Mouse (Mus musculus) hindbrain, embryonic 10.5 days (tissue): ENCODE data around the gene Dock8. TPM values are rescaled to one million over a fixed set of nuclear protein-coding genes. Genes with fewer than 3 reads are reported as not detected.

ENCODE experiments used
- DNase-seq: peaks from one replicate; pipeline ENCODE4 v3.0.0-alpha.2; 2017; ENCODE audit warnings: low spot score
- H3K27ac ChIP-seq: fragments of 300-500 bp; sonication (generic); 2 replicates; pipeline ENCODE4 v1.5.1; 2016; ENCODE audit warnings: mild to moderate bottlenecking, moderate library complexity
- H3K27me3 ChIP-seq: fragments of 300-500 bp; sonication (generic); 2 replicates; pipeline ENCODE4 v1.6.1; 2016; ENCODE audit warnings: mild to moderate bottlenecking; ENCODE audit not compliant: poor library complexity, insufficient read depth, severe bottlenecking
- H3K36me3 ChIP-seq: fragments of 300-500 bp; sonication (generic); 2 replicates; pipeline ENCODE4 v1.6.1; 2016; ENCODE audit warnings: mild to moderate bottlenecking, moderate library complexity
- H3K4me1 ChIP-seq: fragments of 300-500 bp; sonication (generic); replicated peaks from 2 replicates; pipeline ENCODE4 v1.6.1; 2016; ENCODE audit warnings: mild to moderate bottlenecking
- H3K4me3 ChIP-seq: fragments of 300-500 bp; sonication (generic); 2 replicates; pipeline ENCODE4 v1.5.1; 2016; ENCODE audit warnings: mild to moderate bottlenecking, moderate library complexity
- H3K9me3 ChIP-seq: fragments of 300-500 bp; sonication (generic); 2 replicates; pipeline ENCODE4 v1.6.1; 2016; ENCODE audit warnings: mild to moderate bottlenecking, moderate library complexity
- WGBS: fragments of 180-500 bp; shearing (Covaris S2); methylation state at CpG from one replicate; pipeline ENCODE4 v1.1.7; 2016; 5-methylcytosine and 5-hydroxymethylcytosine counted together
- polyA plus RNA-seq: library from polyadenylated mRNA; unstranded; fragments of >200 nt; fragmentation: Nextera tagmentation; extraction: Ambion mirVana; gene quantifications from 2 replicates; pipeline ENCODE4 v1.2.1, GENCODE M21; 2016

Dock8 gene
- polyA plus RNA-seq, 1 experiment from 2014 or later: 2.2 TPM

GRCm38 (mm10) chr19:25107417-25107816 is 108.1 kb downstream of the Dock8 start:
- no peak for DNase-seq
- no peaks in the 10 kb centered on the region for H3K27me3 ChIP-seq
- H3K9me3 ChIP-seq: no peaks in the 10 kb centered on the region
- H3K27ac ChIP-seq: no peak overlapping the region
- no peaks in the 10 kb centered on the region for H3K36me3 ChIP-seq
- 48% methylated on average over 4 of the region's 4 CpGs for WGBS
- peaks cover 11% of the 10 kb centered on the region for H3K4me1 ChIP-seq
- no peak overlapping the region for H3K4me3 ChIP-seq

- no peaks in the 10 kb centered on the region for H3K27me3 ChIP-seq
- H3K4me3 ChIP-seq: no peak overlapping the region
- no peak overlapping the region for H3K27ac ChIP-seq
- no peak for DNase-seq
- no peaks in the 10 kb centered on the region for H3K36me3 ChIP-seq
- H3K9me3 ChIP-seq: no peaks in the 10 kb centered on the region
- 64% methylated on average over 18 of the region's 18 CpGs for WGBS
- H3K4me1 ChIP-seq: peaks cover 5% of the 10 kb centered on the region; the same call in 1 of the 2 replicates
Measured at GRCm38 (mm10) chr19:25111591-25112233, 112.4 kb downstream of the Dock8 start.

GRCm38 (mm10) chr19:25116981-25117380 is 117.6 kb downstream of the Dock8 start:
- WGBS: 47% methylated on average over 2 of the region's 2 CpGs
- H3K36me3 ChIP-seq: no peaks in the 10 kb centered on the region
- H3K27ac ChIP-seq: no peak overlapping the region

GRCm38 (mm10) chr19:25122417-25122816 is 123.1 kb downstream of the Dock8 start:
- Histone ChIP-seq H3K27me3 (no peaks in the 10 kb centered on the region), H3K27ac (no peak overlapping the region), H3K9me3 (no peaks in the 10 kb centered on the region), H3K36me3 (no peaks in the 10 kb centered on the region), H3K4me1 (no peaks in the 10 kb centered on the region), H3K4me3 (no peak overlapping the region)
- 73% methylated on average over 8 of the region's 8 CpGs for WGBS
- no peak for DNase-seq

More at GRCm38 (mm10) chr19:25116981-25117380, 117.6 kb downstream of the Dock8 start:
- H3K9me3 ChIP-seq: no peaks in the 10 kb centered on the region
- H3K4me1 ChIP-seq: peaks cover 5% of the 10 kb centered on the region; the same call in 1 of the 2 replicates
- H3K27me3 ChIP-seq: no peaks in the 10 kb centered on the region
- no peak for DNase-seq
- no peak overlapping the region for H3K4me3 ChIP-seq

GRCm38 (mm10) chr19:25123031-25123430 is 123.7 kb downstream of the Dock8 start:
- WGBS: 77% methylated on average over 13 of the region's 13 CpGs
- no peaks in the 10 kb centered on the region for H3K36me3 ChIP-seq
- H3K4me1 ChIP-seq: no peaks in the 10 kb centered on the region
- no peak overlapping the region for H3K4me3 ChIP-seq
- H3K9me3 ChIP-seq: no peaks in the 10 kb centered on the region
- no peak overlapping the region for H3K27ac ChIP-seq
- H3K27me3 ChIP-seq: no peaks in the 10 kb centered on the region
- DNase-seq: no peak

GRCm38 (mm10) chr19:25123461-25123860 is 124.1 kb downstream of the Dock8 start:
- H3K4me1 ChIP-seq: no peaks in the 10 kb centered on the region
- no peak overlapping the region for H3K4me3 ChIP-seq
- 88% methylated on average over 5 of the region's 5 CpGs for WGBS
- no peaks in the 10 kb centered on the region for H3K9me3 ChIP-seq
- no peaks in the 10 kb centered on the region for H3K36me3 ChIP-seq
- H3K27me3 ChIP-seq: no peaks in the 10 kb centered on the region
- DNase-seq: no peak
- H3K27ac ChIP-seq: no peak overlapping the region

- no peak overlapping the region for H3K27ac ChIP-seq
- H3K27me3 ChIP-seq: no peaks in the 10 kb centered on the region
- no peaks in the 10 kb centered on the region for H3K4me1 ChIP-seq
- no peak for DNase-seq
- no peaks in the 10 kb centered on the region for H3K36me3 ChIP-seq
- no peak overlapping the region for H3K4me3 ChIP-seq
- no peaks in the 10 kb centered on the region for H3K9me3 ChIP-seq
- WGBS: 13% methylated on average over 4 of the region's 4 CpGs
Measured at GRCm38 (mm10) chr19:25132322-25132721, 133.0 kb downstream of the Dock8 start.

GRCm38 (mm10) chr19:25133959-25134358 is 134.6 kb downstream of the Dock8 start:
- H3K27ac ChIP-seq: no peak overlapping the region
- no peaks in the 10 kb centered on the region for H3K36me3 ChIP-seq
- WGBS: 89% methylated on average over 2 of the region's 2 CpGs
- no peaks in the 10 kb centered on the region for H3K4me1 ChIP-seq
- no peak overlapping the region for H3K4me3 ChIP-seq
- H3K27me3 ChIP-seq: no peaks in the 10 kb centered on the region
- no peaks in the 10 kb centered on the region for H3K9me3 ChIP-seq
- no peak for DNase-seq

GRCm38 (mm10) chr19:25136171-25136570 is 136.8 kb downstream of the Dock8 start:
- no peak overlapping the region for H3K4me3 ChIP-seq

GRCm38 (mm10) chr19:25137907-25138820 is 138.8 kb downstream of the Dock8 start:
- WGBS: 88% methylated on average over 16 of the region's 16 CpGs

More at GRCm38 (mm10) chr19:25136171-25136570, 136.8 kb downstream of the Dock8 start:
- no peak for DNase-seq
- H3K36me3 ChIP-seq: no peaks in the 10 kb centered on the region
- H3K27me3 ChIP-seq: no peaks in the 10 kb centered on the region
- 78% methylated on average over 1 of the region's 1 CpGs for WGBS
- no peaks in the 10 kb centered on the region for H3K9me3 ChIP-seq
- H3K4me1 ChIP-seq: no peaks in the 10 kb centered on the region
- no peak overlapping the region for H3K27ac ChIP-seq

GRCm38 (mm10) chr19:25144110-25145028 is 145.0 kb downstream of the Dock8 start:
- whole genome bisulfite sequencing: 40% methylated on average over 17 of the region's 17 CpGs
- Histone ChIP-seq H3K27me3 (no peaks in the 10 kb centered on the region), H3K27ac (peak overlapping the region; percentile 31; the same call in 1 of the 2 replicates), H3K36me3 (no peaks in the 10 kb centered on the region), H3K4me1 (peaks cover 25% of the 10 kb centered on the region), H3K4me3 (no peak overlapping the region), H3K9me3 (no peaks in the 10 kb centered on the region)
- no peak for DNase-seq

More at GRCm38 (mm10) chr19:25137907-25138820, 138.8 kb downstream of the Dock8 start:
- Histone ChIP-seq H3K27ac (no peak overlapping the region), H3K4me3 (no peak overlapping the region), H3K27me3 (no peaks in the 10 kb centered on the region), H3K36me3 (no peaks in the 10 kb centered on the region), H3K9me3 (no peaks in the 10 kb centered on the region), H3K4me1 (no peaks in the 10 kb centered on the region)
- no peak for DNase-seq

- H3K4me1 ChIP-seq: peaks cover 32% of the 10 kb centered on the region
- peak overlapping the region; percentile 31; the same call in 1 of the 2 replicates for H3K27ac ChIP-seq
- no peaks in the 10 kb centered on the region for H3K9me3 ChIP-seq
- no peak for DNase-seq
- H3K4me3 ChIP-seq: no peak overlapping the region
- H3K27me3 ChIP-seq: no peaks in the 10 kb centered on the region
- 67% methylated on average over 5 of the region's 5 CpGs for WGBS
- H3K36me3 ChIP-seq: no peaks in the 10 kb centered on the region
Measured at GRCm38 (mm10) chr19:25145116-25145515, 145.8 kb downstream of the Dock8 start.
